Mouse (Mus musculus) ES-Bruce4 (cell line): Measurements from ENCODE around the gene Plcl1. TPM values are rescaled to one million over a fixed set of nuclear protein-coding genes. Genes with fewer than 3 reads are reported as not detected.

Source experiments
- H3K27ac ChIP-seq: 2 replicates; pipeline ENCODE4 v1.5.1; 2012; ENCODE audit warnings: low read length, inconsistent platforms; ENCODE audit not compliant: insufficient read depth
- H3K27me3 ChIP-seq: 2 replicates; pipeline ENCODE4 v1.6.1; 2012; ENCODE audit warnings: mild to moderate bottlenecking, low read length, inconsistent platforms; ENCODE audit not compliant: control insufficient read depth, poor library complexity, insufficient read depth, severe bottlenecking
- H3K36me3 ChIP-seq: 2 replicates; pipeline ENCODE4 v1.6.1; 2012; ENCODE audit warnings: inconsistent platforms, mild to moderate bottlenecking, low read length, moderate library complexity; ENCODE audit not compliant: control insufficient read depth, poor library complexity, insufficient read depth, severe bottlenecking
- H3K4me1 ChIP-seq: one replicate; pipeline ENCODE4 v1.8.1; 2011; ENCODE audit warnings: low read length; ENCODE audit not compliant: control insufficient read depth, insufficient read depth
- H3K4me3 ChIP-seq: 2 replicates; pipeline ENCODE4 v1.5.1; 2011; ENCODE audit warnings: low read depth, mild to moderate bottlenecking, low read length
- H3K9ac ChIP-seq: 2 replicates; pipeline ENCODE4 v1.6.1; 2012; ENCODE audit warnings: low read depth, mild to moderate bottlenecking, inconsistent platforms; ENCODE audit not compliant: poor library complexity, severe bottlenecking
- H3K9me3 ChIP-seq: replicated peaks from 2 replicates; pipeline ENCODE4 v1.6.1; 2012; ENCODE audit warnings: mild to moderate bottlenecking, low read length, inconsistent platforms; ENCODE audit not compliant: control insufficient read depth, poor library complexity, insufficient read depth, severe bottlenecking
- CTCF ChIP-seq: IDR thresholded peaks from one replicate; pipeline ENCODE4 v1.8.1; 2011; ENCODE audit warnings: low read depth, low read length
- EP300 ChIP-seq: IDR thresholded peaks from 2 replicates; pipeline ENCODE4 v1.6.1; 2011; ENCODE audit warnings: low read depth, low read length; ENCODE audit not compliant: insufficient read depth
- POLR2A ChIP-seq: IDR thresholded peaks from one replicate; pipeline ENCODE4 v1.8.1; 2011; ENCODE audit warnings: low read length; ENCODE audit not compliant: insufficient read depth
- polyA plus RNA-seq: library from polyadenylated mRNA; stranded (reverse); fragments of >200 nt; gene quantifications from 2 replicates; pipeline ENCODE4 v1.2.4, GENCODE M21; 2011; ENCODE audit warnings: low read depth; ENCODE audit not compliant: missing spikeins, insufficient read depth, insufficient read length

The Plcl1 gene
- polyA plus RNA-seq, 1 experiment, result 0.52 TPM

- H3K36me3 ChIP-seq, result no peaks in the 10 kb centered on the region
- no peak overlapping the region for H3K4me3 ChIP-seq
- no peaks in the 10 kb centered on the region for H3K4me1 ChIP-seq
- H3K9me3 ChIP-seq, result no peaks in the 10 kb centered on the region
- no peaks in the 10 kb centered on the region; the same call in 1 of the 2 replicates for H3K27me3 ChIP-seq
- H3K9ac ChIP-seq, result no peak overlapping the region
- TF ChIP-seq POLR2A (no peak), CTCF (no peak), EP300 (no peak)
- no peak overlapping the region for H3K27ac ChIP-seq
Observed at GRCm38 (mm10) chr1:55706933-55707332, 301.2 kb downstream of the Plcl1 start.

- no peaks in the 10 kb centered on the region for H3K27me3 ChIP-seq
- H3K9me3 ChIP-seq, result no peaks in the 10 kb centered on the region
- no peak overlapping the region for H3K4me3 ChIP-seq
- no peaks in the 10 kb centered on the region for H3K36me3 ChIP-seq
- TF ChIP-seq CTCF (no peak), EP300 (no peak), POLR2A (no peak)
- no peak overlapping the region for H3K9ac ChIP-seq
- no peak overlapping the region for H3K27ac ChIP-seq
- H3K4me1 ChIP-seq, result no peaks in the 10 kb centered on the region
Observed at GRCm38 (mm10) chr1:55717283-55717803, 311.6 kb downstream of the Plcl1 start.

GRCm38 (mm10) chr1:55725428-55725827 is 319.7 kb downstream of the Plcl1 start:
- Histone ChIP-seq H3K4me3 (no peak overlapping the region), H3K4me1 (no peaks in the 10 kb centered on the region), H3K27ac (no peak overlapping the region), H3K27me3 (no peaks in the 10 kb centered on the region), H3K9ac (no peak overlapping the region), H3K36me3 (no peaks in the 10 kb centered on the region), H3K9me3 (no peaks in the 10 kb centered on the region)
- no peak for TF ChIP-seq EP300

GRCm38 (mm10) chr1:55729332-55729731 is 323.6 kb downstream of the Plcl1 start:
- H3K27ac ChIP-seq, result no peak overlapping the region
- no peak overlapping the region for H3K4me3 ChIP-seq
- H3K9me3 ChIP-seq, result no peaks in the 10 kb centered on the region
- H3K36me3 ChIP-seq, result no peaks in the 10 kb centered on the region
- H3K9ac ChIP-seq, result no peak overlapping the region
- no peaks in the 10 kb centered on the region for H3K4me1 ChIP-seq
- H3K27me3 ChIP-seq, result no peaks in the 10 kb centered on the region
- no peak for TF ChIP-seq EP300
- no peak for TF ChIP-seq CTCF
- no peak for TF ChIP-seq POLR2A

- Histone ChIP-seq H3K9ac (no peak overlapping the region), H3K9me3 (no peaks in the 10 kb centered on the region), H3K36me3 (no peaks in the 10 kb centered on the region), H3K27me3 (no peaks in the 10 kb centered on the region; the same call in 1 of the 2 replicates), H3K27ac (no peak overlapping the region), H3K4me1 (no peaks in the 10 kb centered on the region), H3K4me3 (no peak overlapping the region)
- no peak for TF ChIP-seq POLR2A
- TF ChIP-seq CTCF, result no peak
- no peak for TF ChIP-seq EP300
Observed at GRCm38 (mm10) chr1:55732951-55733350, 327.2 kb downstream of the Plcl1 start.

- H3K9ac ChIP-seq, result no peak overlapping the region
- no peak overlapping the region for H3K27ac ChIP-seq
- no peaks in the 10 kb centered on the region for H3K4me1 ChIP-seq
- H3K36me3 ChIP-seq, result no peaks in the 10 kb centered on the region
- no peaks in the 10 kb centered on the region for H3K9me3 ChIP-seq
- peak; percentile 75 for TF ChIP-seq CTCF
- TF ChIP-seq POLR2A, result no peak
- no peak for TF ChIP-seq EP300
- H3K4me3 ChIP-seq, result no peak overlapping the region
- H3K27me3 ChIP-seq, result no peaks in the 10 kb centered on the region; the same call in 1 of the 2 replicates
Observed at GRCm38 (mm10) chr1:55736054-55736740, 330.5 kb downstream of the Plcl1 start.
